Mouse (Mus musculus): ENCODE measurements around the gene Klhl15. TPM values are rescaled to one million over a fixed set of nuclear protein-coding genes. Genes with fewer than 3 reads are reported as not detected.

The Klhl15 gene
- total RNA-seq (2023) = 15.1 TPM

DNA sequence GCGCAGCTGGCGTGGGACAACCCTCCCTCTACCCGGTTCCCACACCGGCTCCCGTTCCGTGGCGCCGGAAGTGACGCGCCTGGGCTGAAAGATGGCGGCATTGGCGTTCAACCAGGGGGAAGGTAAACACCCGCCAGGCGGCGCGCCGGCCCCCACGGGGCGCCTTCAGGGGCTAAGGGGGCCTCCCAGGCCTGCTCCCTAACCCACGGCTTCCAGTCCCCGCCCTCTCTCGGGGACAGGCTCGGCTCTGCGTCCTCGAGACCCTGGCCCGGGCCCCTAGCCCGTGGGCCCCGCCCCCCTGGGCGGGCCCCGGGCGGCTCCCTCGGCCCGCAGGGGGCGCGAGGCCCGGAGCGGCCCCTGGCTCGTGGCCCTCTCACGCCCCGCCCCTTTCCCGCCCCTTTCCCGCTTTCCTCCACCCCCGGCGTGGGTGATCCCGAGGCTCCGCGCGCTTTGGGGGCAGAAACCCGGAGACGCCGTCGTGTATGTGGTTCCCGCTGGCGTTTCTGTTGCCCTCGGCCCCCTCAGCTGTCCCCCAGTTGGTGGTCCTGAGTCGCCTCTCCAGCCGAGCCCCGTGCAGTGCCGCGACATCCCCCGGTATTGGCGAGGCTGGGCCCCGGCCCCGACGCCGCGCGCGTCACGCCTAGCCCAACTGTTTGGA, at the start of gene Klhl15:
TSS of gene Klhl15 (plus strand) at position 68 of the 658 bp plus-strand sequence.

GRCm38 (mm10) chrX:94212597-94213321, 21.6 kb upstream of the Klhl15 start, which contains the start of gene Eif2s3x:
Eif2s3x (minus strand) TSS chrX:94212862.

Other genes starting within 250 kb of the Klhl15 start
- 50.3 TPM for gene Zfx, start 110.9 kb upstream of the Klhl15 start, total RNA-seq (2023)
- gene Eif2s3x, start 21.7 kb upstream of the Klhl15 start, total RNA-seq (2023) = 107 TPM
- not detected for gene Fam90a1b, start 132.2 kb downstream of the Klhl15 start, total RNA-seq (2023)
- 5.9 TPM for gene Apoo, start 132.5 kb downstream of the Klhl15 start, total RNA-seq (2023)